Mouse (Mus musculus) CH12.LX (cell line): ENCODE measurements at regions not wholly inside any gene's neighbourhood (a gene's known extent, or its start where the extent isn't known, plus 50 kb on each side); places are given as distances from the start of the nearest gene placed in this dataset.

Experiments
- DNase-seq: peaks from one replicate; pipeline ENCODE4 v3.0.0-alpha.2; 2013; ENCODE audit errors: extremely low read depth
- H3K27ac ChIP-seq: 2 replicates; pipeline ENCODE4 v1.5.1; 2012; ENCODE audit warnings: low read depth, mild to moderate bottlenecking, control low read depth, moderate library complexity; ENCODE audit not compliant: insufficient read depth
- H3K27me3 ChIP-seq: replicated peaks from 2 replicates; pipeline ENCODE3; 2012; ENCODE audit warnings: inconsistent platforms
- H3K36me3 ChIP-seq, 2 experiments: replicated peaks in 1 of 2; 2 replicates each; pipeline versions ENCODE3 to v1.6.1; 2012; ENCODE audit warnings: inconsistent platforms in 1 of 2, low read length in 1 of 2, mild to moderate bottlenecking in 1 of 2, mixed read lengths in 1 of 2, moderate library complexity in 1 of 2; ENCODE audit not compliant: control insufficient read depth in 1 of 2, insufficient read depth in 1 of 2
- H3K4me1 ChIP-seq, 2 experiments: 2 replicates each; pipeline ENCODE4 v1.6.1; 2012; ENCODE audit warnings: inconsistent platforms in 1 of 2, moderate library complexity in 1 of 2; ENCODE audit not compliant: insufficient read depth in 2 of 2, control insufficient read depth in 1 of 2
- H3K4me2 ChIP-seq: 2 replicates; pipeline ENCODE4 v1.6.1; 2012; ENCODE audit warnings: low read depth, mild to moderate bottlenecking, control low read depth; ENCODE audit not compliant: poor library complexity, insufficient read depth, severe bottlenecking
- H3K4me3 ChIP-seq, 3 experiments: fragments of 150-350 bp in 1 of 3; sonication (generic) in 1 of 3; replicated peaks in 1 of 3; 2 replicates each; pipeline versions ENCODE3 to v1.5.1; 2011 to 2012; ENCODE audit warnings: low read depth in 2 of 3, low read length in 2 of 3, mild to moderate bottlenecking in 2 of 3, moderate library complexity in 2 of 3, control low read depth in 1 of 3, improper control_type of control experiment in 1 of 3, inconsistent platforms in 1 of 3, mixed read lengths in 1 of 3; ENCODE audit not compliant: poor library complexity in 1 of 3
- H3K79me2 ChIP-seq: replicated peaks from 2 replicates; pipeline ENCODE4 v1.6.1; 2012; ENCODE audit warnings: mild to moderate bottlenecking, moderate library complexity; ENCODE audit not compliant: control insufficient read depth, poor library complexity, insufficient read depth, severe bottlenecking; ENCODE audit errors: extremely low read depth
- H3K9ac ChIP-seq: 2 replicates; pipeline ENCODE4 v1.6.1; 2012; ENCODE audit warnings: low read depth, mild to moderate bottlenecking, control low read depth, moderate library complexity; ENCODE audit not compliant: insufficient read depth
- H3K9me3 ChIP-seq: replicated peaks from 2 replicates; pipeline ENCODE3; 2012; ENCODE audit warnings: low read length, inconsistent platforms, mixed read lengths
- BHLHE40 ChIP-seq: IDR thresholded peaks from 2 replicates; pipeline ENCODE4 v1.6.1; 2011; ENCODE audit warnings: mild to moderate bottlenecking, low read depth, low read length, improper control_type of control experiment
- CHD1 ChIP-seq: IDR thresholded peaks from 2 replicates; pipeline ENCODE4 v1.6.1; 2012; ENCODE audit warnings: low read depth, low read length, improper control_type of control experiment, inconsistent platforms
- E2F4 ChIP-seq: IDR thresholded peaks from 2 replicates; pipeline ENCODE4 v1.6.1; 2011; ENCODE audit warnings: low read depth, low read length, improper control_type of control experiment; ENCODE audit not compliant: insufficient replicate concordance
- ETS1 ChIP-seq: conservative IDR thresholded peaks from 2 replicates; pipeline ENCODE4 v1.6.1; 2012; ENCODE audit warnings: low read depth, mild to moderate bottlenecking, inconsistent platforms, low read length, improper control_type of control experiment, moderate library complexity
- HCFC1 ChIP-seq: IDR thresholded peaks from 2 replicates; pipeline ENCODE4 v1.6.1; 2012; ENCODE audit warnings: low read depth, mild to moderate bottlenecking, inconsistent platforms, low read length, improper control_type of control experiment
- JUN ChIP-seq: IDR thresholded peaks from 2 replicates; pipeline ENCODE4 v1.6.1; 2011; ENCODE audit warnings: low read depth, mild to moderate bottlenecking, low read length, improper control_type of control experiment, moderate library complexity; ENCODE audit not compliant: insufficient read depth
- JUND ChIP-seq: conservative IDR thresholded peaks from 2 replicates; pipeline ENCODE4 v1.6.1; 2011; ENCODE audit warnings: low read depth, low read length, improper control_type of control experiment
- KAT2A ChIP-seq: IDR thresholded peaks from 2 replicates; pipeline ENCODE4 v1.6.1; 2012; ENCODE audit warnings: low read length, improper control_type of control experiment, inconsistent platforms; ENCODE audit not compliant: insufficient replicate concordance
- MAX ChIP-seq: IDR thresholded peaks from 2 replicates; pipeline ENCODE4 v1.6.1; 2011; ENCODE audit warnings: low read length, improper control_type of control experiment
- MYC ChIP-seq: IDR thresholded peaks from 2 replicates; pipeline ENCODE4 v1.6.1; 2011; ENCODE audit warnings: low read depth, mild to moderate bottlenecking, improper control_type of control experiment, low read length
- PAX5 ChIP-seq: IDR thresholded peaks from 2 replicates; pipeline ENCODE4 v1.6.1; 2012; ENCODE audit warnings: low read length, inconsistent platforms, mixed read lengths
- POLR2AphosphoS2 ChIP-seq: IDR thresholded peaks from 2 replicates; pipeline ENCODE4 v1.6.1; 2011; ENCODE audit warnings: low read depth, low read length, improper control_type of control experiment
- SMC3 ChIP-seq: IDR thresholded peaks from 2 replicates; pipeline ENCODE4 v1.6.1; 2011; ENCODE audit warnings: low read depth, low read length, improper control_type of control experiment
- UBTF ChIP-seq: IDR thresholded peaks from 2 replicates; pipeline ENCODE4 v1.6.1; 2012; ENCODE audit warnings: low read depth, mild to moderate bottlenecking, inconsistent platforms, low read length, improper control_type of control experiment, moderate library complexity
- ZKSCAN1 ChIP-seq: IDR thresholded peaks from 2 replicates; pipeline ENCODE4 v1.6.1; 2012; ENCODE audit warnings: low read depth, inconsistent platforms, low read length, improper control_type of control experiment, borderline replicate concordance
- ZMIZ1 ChIP-seq: IDR thresholded peaks from 2 replicates; pipeline ENCODE4 v1.6.1; 2012; ENCODE audit warnings: low read depth, mild to moderate bottlenecking, inconsistent platforms, low read length, improper control_type of control experiment
- ZNF384 ChIP-seq: IDR thresholded peaks from 2 replicates; pipeline ENCODE4 v1.6.1; 2012; ENCODE audit warnings: low read depth, low read length, improper control_type of control experiment, inconsistent platforms
- dilution Hi-C: fragments of 300-500 bp; cut with MboI; formaldehyde crosslinking; loops from 2 replicates; pipeline ENCODE4 v1.14.3; 2020; ENCODE audit warnings: low sequenced_read_pairs; ENCODE audit not compliant: extremely low pct_unique_long_range_greater_than_20kb, extremely low pct_ligation_motif_present
- in situ Hi-C: fragments of 300-500 bp; cut with MboI; formaldehyde crosslinking; loops from 3 replicates; pipeline ENCODE4 v1.14.3; 2019; ENCODE audit warnings: low sequenced_read_pairs, low pct_ligation_motif_present, low pct_unique_long_range_greater_than_20kb, mixed read lengths

DNA sequence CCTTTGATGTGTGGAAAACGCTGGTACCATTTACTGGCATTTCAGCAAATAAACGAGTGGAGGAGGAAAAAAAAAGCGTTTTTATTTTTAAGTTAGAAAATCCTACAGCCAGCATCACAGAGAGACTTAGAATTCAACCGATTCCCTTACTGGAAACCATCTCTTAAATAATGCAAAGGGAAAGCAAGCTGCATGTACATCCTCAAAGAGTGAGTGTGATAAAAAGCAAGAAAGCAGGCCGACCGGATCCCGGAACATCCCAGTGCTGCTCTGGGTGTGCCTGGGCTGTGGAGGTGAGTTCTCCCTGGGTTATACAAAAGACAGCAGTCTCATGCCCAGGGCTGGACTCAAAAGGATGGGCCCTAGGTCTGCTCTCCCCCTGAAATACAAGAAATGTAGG, 579.2 kb upstream of the Kif18a start:
- H3K27me3 ChIP-seq = no peaks in the 10 kb centered on the region

DNA sequence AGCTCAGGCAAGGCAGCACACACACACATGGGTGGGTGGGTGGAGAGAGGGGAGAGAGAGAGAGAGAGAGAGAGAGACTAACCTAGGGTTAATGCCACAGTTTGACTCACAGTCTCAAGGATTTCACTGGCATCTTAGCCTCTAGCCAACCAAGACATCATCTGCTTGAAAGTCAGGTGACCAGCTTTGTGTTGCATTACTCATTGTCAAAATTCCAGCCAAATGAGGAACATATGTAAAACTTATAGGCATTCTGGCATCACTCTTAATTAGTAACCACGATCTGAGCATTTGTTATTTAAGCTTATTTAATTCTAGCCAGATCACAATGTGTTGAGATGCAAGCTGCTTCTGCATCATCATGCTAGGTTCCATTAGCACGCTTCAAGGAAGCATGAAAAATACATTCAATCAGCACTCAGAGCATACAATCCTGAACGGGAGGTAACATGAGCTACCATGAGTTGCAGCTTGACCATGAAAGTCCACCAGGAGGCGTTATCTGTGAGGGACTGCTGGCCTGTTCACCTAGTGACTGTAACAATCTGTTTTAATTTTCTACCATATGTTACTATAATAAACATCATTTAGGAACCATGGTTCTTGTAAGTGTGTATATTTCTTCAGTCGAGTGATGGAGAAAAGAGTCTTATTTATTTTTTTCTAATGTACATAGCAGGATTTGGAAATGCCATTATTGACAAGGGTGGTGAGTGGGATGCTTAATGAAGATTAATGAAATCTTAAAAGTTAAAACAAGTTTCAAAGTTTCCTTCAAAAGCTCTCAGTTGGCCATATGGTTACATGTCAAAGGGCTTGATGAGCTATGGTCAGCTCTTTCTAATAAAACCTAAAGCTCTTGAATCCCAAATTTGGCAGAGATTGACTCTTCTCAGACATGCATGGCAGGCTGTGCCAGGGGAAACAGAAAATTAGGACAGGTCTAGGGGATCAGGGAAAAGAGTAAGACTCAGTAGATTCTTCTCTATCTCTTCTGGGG, 572.4 kb upstream of the Kif18a start:
- Histone ChIP-seq H3K9ac (no peak overlapping the region), H3K79me2 (no peaks in the 10 kb centered on the region), H3K36me3 (no peaks in the 10 kb centered on the region), H3K27ac (no peak overlapping the region), H3K9me3 (no peaks in the 10 kb centered on the region), H3K4me1 (no peaks in the 10 kb centered on the region), H3K4me2 (no peak overlapping the region), H3K27me3 (no peaks in the 10 kb centered on the region), H3K4me3 (no peak overlapping the region)
- dilution Hi-C loops (no loop called here), in situ Hi-C loops (loop anchor here (25.0 kb wide), 1 partner anchor 979 kb away; no protein-coding TSS in a partner anchor)
- peak; percentile 2 for DNase-seq
- TF ChIP-seq ETS1 = no peak
- TF ChIP-seq ZMIZ1 = no peak
- TF ChIP-seq UBTF = no peak
- no peak for TF ChIP-seq E2F4
- no peak for TF ChIP-seq HCFC1
- no peak for TF ChIP-seq MYC
- no peak for TF ChIP-seq JUN
- TF ChIP-seq PAX5 = no peak
- no peak for TF ChIP-seq BHLHE40
- no peak for TF ChIP-seq KAT2A
- TF ChIP-seq CHD1 = no peak
- no peak for TF ChIP-seq SMC3
- TF ChIP-seq ZKSCAN1 = no peak
- no peak for TF ChIP-seq POLR2AphosphoS2
- TF ChIP-seq ZNF384 = no peak

More for the DNA sequence above, 579.2 kb upstream of the Kif18a start:
- DNase-seq = no peak
- Histone ChIP-seq H3K4me2 (no peak overlapping the region), H3K27ac (no peak overlapping the region), H3K79me2 (no peaks in the 10 kb centered on the region), H3K4me3 (no peak overlapping the region), H3K36me3 (no peaks in the 10 kb centered on the region), H3K9ac (no peak overlapping the region), H3K4me1 (no peaks in the 10 kb centered on the region), H3K9me3 (no peaks in the 10 kb centered on the region)
- dilution Hi-C loops (no loop called here), in situ Hi-C loops (loop anchor here (25.0 kb wide), 1 partner anchor 986 kb away; no protein-coding TSS in a partner anchor)
- TF ChIP-seq KAT2A (no peak), MAX (no peak), JUND (no peak)
